23 mouse cellular contexts compared by ENCODE assay signal in genomic region chr15:79489463-79489862, GRCm38 (mm10). TPM values are rescaled to one million over a fixed set of nuclear protein-coding genes. Genes with fewer than 3 reads are reported as not detected.
DNase-seq lines count a peak whose midpoint lies in the region; TF ChIP-seq lines count a peak whose summit lies in the region.
"Had no signal": no experiment of that assay in that cellular context is flagged by ENCODE, and none has a peak within 500 bp of the region (broad histone marks: within the 10 kb centered on the region; RNA-seq: fewer than 3 reads in every experiment).

No protein-coding gene starts in this region.

- 70% methylated on average over 11 of the region's 11 CpGs for WGBS in heart, embryonic 10.5 days

- peaks cover 19% of the 10 kb centered on the region for H3K4me1 ChIP-seq in heart, embryonic 10.5 days
- H3K4me1 ChIP-seq: embryonic facial prominence, embryonic 15.5 days had no signal

- H3K27me3 ChIP-seq in heart, embryonic 10.5 days (ENCODE audit: insufficient read depth, poor library complexity, severe bottlenecking), result peaks cover 85% of the 10 kb centered on the region

- H3K4me3 ChIP-seq in heart, embryonic 10.5 days, result no peak overlapping the region
- no peak overlapping the region for H3K4me3 ChIP-seq in gastrocnemius, adult 2 months
- H3K4me3 ChIP-seq: embryonic facial prominence, embryonic 15.5 days; erythroblast, embryonic 14.5 days; forebrain, embryonic 10.5 days; heart, embryonic 15.5 days; hindbrain, embryonic 15.5 days had no signal

- DNase-seq in heart, embryonic 10.5 days (ENCODE audit: low spot score), result no peak
- DNase-seq in heart, postnatal 25 days (ENCODE audit: low spot score), result no peak
- DNase-seq in retina, postnatal 1 day, result peak; percentile 59
- DNase-seq in retina, embryonic 14.5 days (ENCODE audit: low spot score), result no peak
- peak; percentile 36 for DNase-seq in adrenal gland, postnatal 25 days
- no peak for DNase-seq in gastrocnemius, adult 2 months
- DNase-seq in gastrocnemius, postnatal 4 days (ENCODE audit: low spot score in 2 of 2), result no peak
- DNase-seq: cerebellum, adult 11 months; cerebellum, adult 8-10 months; cerebellum, postnatal 25 days; gastrocnemius, postnatal 36 days; heart, adult 18-20 months; heart, postnatal 14 days; kidney, adult 8-10 months had no signal

- no peak for TF ChIP-seq CTCF in gastrocnemius, adult 2 months (IDR thresholded peaks at IDR 0.05)

- H3K9me3 ChIP-seq in heart, embryonic 10.5 days, result no peaks in the 10 kb centered on the region
- H3K9me3 ChIP-seq: embryonic facial prominence, embryonic 15.5 days; forebrain, embryonic 10.5 days; heart, embryonic 15.5 days; hindbrain, embryonic 15.5 days had no signal

- 0 out of 2 replicates have a peak overlapping the region, but pooled peaks have one; percentile 7 for H3K27ac ChIP-seq in heart, embryonic 10.5 days
- H3K27ac ChIP-seq in gastrocnemius, adult 2 months, result no peak overlapping the region
- H3K27ac ChIP-seq: embryonic facial prominence, embryonic 15.5 days; forebrain, embryonic 10.5 days; heart, embryonic 15.5 days; hindbrain, embryonic 15.5 days had no signal

- no peaks in the 10 kb centered on the region for H3K36me3 ChIP-seq in heart, embryonic 10.5 days
- H3K36me3 ChIP-seq: embryonic facial prominence, embryonic 15.5 days; forebrain, embryonic 10.5 days; heart, embryonic 15.5 days; hindbrain, embryonic 15.5 days had no signal

- intact Hi-C loops in heart, postnatal 25 days (cut with DNase I), result no loop called here
- intact Hi-C loops in gastrocnemius, adult 2 months (cut with DNase I), result no loop called here

RNA-seq across cellular contexts. Expression of gene Kcnj4, which starts 15.6 kb away (rescaled TPM):
- polyA plus RNA-seq in heart, embryonic 10.5 days (2016; fragmentation: Nextera tagmentation; extraction: Ambion mirVana), result 0.06 TPM in 1 of 2 replicates, not detected in the other
- not detected for total RNA-seq in heart, postnatal 25 days (2021)
- total RNA-seq in adrenal gland, postnatal 25 days (2021), result 0.27 and 0.57 TPM in 2 replicates
- total RNA-seq in gastrocnemius, adult 2 months (2021), result under 1 TPM in 1 of 2 experiments, not detected in 1; 0.10 TPM
- under 1 TPM in 1 of 2 experiments, not detected in 1; 0.13 TPM for total RNA-seq in gastrocnemius, postnatal 4 days (2021)
- total RNA-seq: gastrocnemius, postnatal 36 days had no signal
- polyA plus RNA-seq: erythroblast, embryonic 14.5 days; forebrain, embryonic 10.5 days; heart, embryonic 11.5 days; hindbrain, embryonic 11.5 days; hindbrain, embryonic 15.5 days; inflammation-experienced regulatory T-cells, adult 6 months; intestine, postnatal 0 days had no signal

RNA-seq across cellular contexts. Expression of gene Kdelr3, which starts 26.7 kb away (rescaled TPM):
- 29.8 and 40.5 TPM in 2 replicates for polyA plus RNA-seq in heart, embryonic 10.5 days (2016; fragmentation: Nextera tagmentation; extraction: Ambion mirVana)
- 1 to 10 TPM; 7.6 to 8.2 TPM for total RNA-seq in heart, postnatal 25 days (2021)
- 2.7 and 3.3 TPM in 2 replicates for total RNA-seq in adrenal gland, postnatal 25 days (2021)
- total RNA-seq in gastrocnemius, adult 2 months (2021), result 1 to 10 TPM; 1.9 to 3.7 TPM
- total RNA-seq in gastrocnemius, postnatal 4 days (2021), result 10 to 100 TPM; 49.1 to 55.1 TPM
- polyA plus RNA-seq: erythroblast, embryonic 14.5 days had no signal

RNA-seq across cellular contexts. Expression of gene Csnk1e, which starts 34.1 kb away (rescaled TPM):
- polyA plus RNA-seq in heart, embryonic 10.5 days (2016; fragmentation: Nextera tagmentation; extraction: Ambion mirVana), result 87.9 and 102 TPM in 2 replicates
- 10 to 100 TPM; 48.4 to 54.0 TPM for total RNA-seq in heart, postnatal 25 days (2021)
- 92.0 and 115 TPM in 2 replicates for total RNA-seq in adrenal gland, postnatal 25 days (2021)
- 10 to 100 TPM; 41.8 to 61.4 TPM for total RNA-seq in gastrocnemius, adult 2 months (2021)
- total RNA-seq in gastrocnemius, postnatal 4 days (2021), result 10 to 100 TPM; 81.1 to 89.2 TPM

RNA-seq across cellular contexts. Expression of gene Ddx17, which starts 57.1 kb away (rescaled TPM):
- 33.3 and 37.5 TPM in 2 replicates for polyA plus RNA-seq in heart, embryonic 10.5 days (2016; fragmentation: Nextera tagmentation; extraction: Ambion mirVana)
- 100 to 1,000 TPM in 1 of 2 experiments, 10 to 100 TPM in 1; 96.7 to 105 TPM for total RNA-seq in heart, postnatal 25 days (2021)
- total RNA-seq in adrenal gland, postnatal 25 days (2021), result 331 and 385 TPM in 2 replicates
- 10 to 100 TPM; 80.2 to 86.8 TPM for total RNA-seq in gastrocnemius, adult 2 months (2021)
- total RNA-seq in gastrocnemius, postnatal 4 days (2021), result 100 to 1,000 TPM; 210 to 254 TPM

Comparison
In these comparisons a context has a peak if more than half of its experiments do, and no peak if none do; other contexts are left out.
1. DNase-seq: peak in retina, postnatal 1 day (single experiment) and adrenal gland, postnatal 25 days (single experiment); none in heart, embryonic 10.5 days (single experiment), heart, postnatal 25 days (single experiment), retina, embryonic 14.5 days (single experiment), gastrocnemius, adult 2 months (single experiment) and gastrocnemius, postnatal 4 days (0 of 2).
2. RNA of gene Kdelr3, which starts 26.7 kb away (total RNA-seq): 49.1 to 55.1 TPM in gastrocnemius, postnatal 4 days; 7.6 to 8.2 TPM in heart, postnatal 25 days, 1.9 to 3.7 TPM in gastrocnemius, adult 2 months and 2.7 to 3.3 TPM in adrenal gland, postnatal 25 days; every median in the first group is over 4 times any median in the second.